Mouse (Mus musculus) embryonic fibroblast, embryonic 13.5 days (primary cell): Measurements from ENCODE around the gene Ddah1.

Experiments
- CTCF ChIP-seq: IDR thresholded peaks from 2 replicates; pipeline ENCODE4 v1.5.1; 2011; ENCODE audit warnings: mild to moderate bottlenecking, control low read depth, low read length, moderate library complexity, borderline replicate concordance; ENCODE audit not compliant: insufficient read depth
- POLR2A ChIP-seq: IDR thresholded peaks from 2 replicates; pipeline ENCODE4 v1.6.1; 2011; ENCODE audit warnings: low read depth, mild to moderate bottlenecking, control low read depth, low read length, moderate library complexity

GRCm38 (mm10) chr3:145882076-145882874, 123.8 kb downstream of the Ddah1 start:
- no peak for TF ChIP-seq POLR2A
- TF ChIP-seq CTCF, result no peak
